Mouse (Mus musculus): ENCODE measurements around the gene Cd37. TPM values are rescaled to one million over a fixed set of nuclear protein-coding genes. Genes with fewer than 3 reads are reported as not detected.

Gene Cd37
- 2.6 and 3.0 TPM in 2 replicates for polyA plus RNA-seq (2014; fragmentation: Nextera tagmentation; extraction: Ambion mirVana)

GRCm38 (mm10) chr7:45238723-45239496 lies at the start of gene Cd37:
Gene Cd37 (minus strand): TSS chr7:45239115.
- no peak for DNase-seq (ENCODE audit: low spot score)
- no peak within 1 kb of the TSS for H3K4me3 ChIP-seq (ENCODE audit: low read depth, low read length)
- no peaks in the 10 kb centered on the region for H3K27me3 ChIP-seq (replicated peaks; ENCODE audit: control insufficient read depth, insufficient read depth, low read length)
- peak within 1 kb of the TSS; percentile 22; the same call in 1 of the 2 replicates for H3K4me2 ChIP-seq (ENCODE audit: low read length)
- H3K27ac ChIP-seq (ENCODE audit: low read depth): no peak within 1 kb of the TSS
- peaks cover under 1% of the 10 kb centered on the region for H3K36me3 ChIP-seq (ENCODE audit: control insufficient read depth, insufficient read depth, low read length)
- 38% methylated on average over 20 of the region's 20 CpGs for WGBS
- H3K4me1 ChIP-seq (replicated peaks; ENCODE audit: control insufficient read depth, insufficient read depth, low read length): peaks cover 15% of the 10 kb centered on the region
- H3K9me3 ChIP-seq (ENCODE audit: control insufficient read depth, low read length): no peaks in the 10 kb centered on the region
- H3K9ac ChIP-seq (ENCODE audit: low read length): no peak within 1 kb of the TSS
- ATAC-seq (replicated peaks; ENCODE audit: low FRiP score, low TSS enrichment, low read depth): no peak

- H3K27ac ChIP-seq (ENCODE audit: low read depth): no peak overlapping the region
- H3K36me3 ChIP-seq (ENCODE audit: control insufficient read depth, insufficient read depth, low read length): no peaks in the 10 kb centered on the region
- 85% methylated on average over 13 of the region's 13 CpGs for whole genome bisulfite sequencing
- DNase-seq (ENCODE audit: low spot score) (no peak), ATAC-seq (replicated peaks; ENCODE audit: low FRiP score, low TSS enrichment, low read depth) (no peak)
- H3K4me1 ChIP-seq (replicated peaks; ENCODE audit: control insufficient read depth, insufficient read depth, low read length): no peaks in the 10 kb centered on the region
- H3K4me2 ChIP-seq (ENCODE audit: low read length): no peak overlapping the region
- no peak overlapping the region for H3K9ac ChIP-seq (ENCODE audit: low read length)
- H3K27me3 ChIP-seq (replicated peaks; ENCODE audit: control insufficient read depth, insufficient read depth, low read length): no peaks in the 10 kb centered on the region
- no peaks in the 10 kb centered on the region for H3K9me3 ChIP-seq (ENCODE audit: control insufficient read depth, low read length)
- no peak overlapping the region for H3K4me3 ChIP-seq (ENCODE audit: low read depth, low read length)
These were observed 47.6 kb upstream of the Cd37 start for GRCm38 (mm10) chr7:45286486-45286885.

- Histone ChIP-seq H3K36me3 (ENCODE audit: control insufficient read depth, insufficient read depth, low read length) (no peaks in the 10 kb centered on the region), H3K27me3 (replicated peaks; ENCODE audit: control insufficient read depth, insufficient read depth, low read length) (no peaks in the 10 kb centered on the region; the same call in 1 of the 2 replicates), H3K27ac (ENCODE audit: low read depth) (no peak within 1 kb of the TSS), H3K9ac (ENCODE audit: low read length) (peak within 1 kb of the TSS; percentile 39), H3K4me3 (ENCODE audit: low read depth, low read length) (peak within 1 kb of the TSS; percentile 35), H3K4me1 (replicated peaks; ENCODE audit: control insufficient read depth, insufficient read depth, low read length) (no peaks in the 10 kb centered on the region), H3K9me3 (ENCODE audit: control insufficient read depth, low read length) (no peaks in the 10 kb centered on the region), H3K4me2 (ENCODE audit: low read length) (peak within 1 kb of the TSS; percentile 66)
- WGBS: 7% methylated on average over 44 of the region's 44 CpGs
- ATAC-seq (replicated peaks; ENCODE audit: low FRiP score, low TSS enrichment, low read depth): no peak
- DNase-seq (ENCODE audit: low spot score): peak; percentile 88
These were observed 38.3 kb upstream of the Cd37 start, which contains the start of gene Slc6a21 for GRCm38 (mm10) chr7:45277136-45277760. Gene Slc6a21 (plus strand): TSS chr7:45277513.

DNA sequence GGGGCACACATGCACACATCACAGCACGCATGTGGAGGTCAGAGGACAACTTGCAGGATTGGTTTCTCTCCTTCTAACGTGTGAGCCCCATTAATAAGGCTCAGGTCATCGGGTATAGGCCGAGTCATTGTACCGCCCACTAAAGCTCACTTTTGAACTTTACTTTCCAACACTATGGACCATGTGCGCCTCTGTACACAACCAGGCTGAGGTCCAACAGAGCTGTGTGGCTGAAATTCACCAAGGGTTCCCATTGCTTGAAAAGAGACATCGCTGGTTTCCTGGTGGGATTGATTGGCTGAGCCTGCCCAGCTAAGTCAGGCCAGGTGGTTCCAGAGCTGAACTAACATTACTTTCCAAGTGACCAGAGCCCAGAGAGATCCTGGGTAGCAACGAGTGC lies 34.8 kb upstream of the Cd37 start:
- Histone ChIP-seq H3K4me2 (ENCODE audit: low read length) (no peak overlapping the region), H3K27me3 (replicated peaks; ENCODE audit: control insufficient read depth, insufficient read depth, low read length) (no peaks in the 10 kb centered on the region; the same call in 1 of the 2 replicates), H3K9ac (ENCODE audit: low read length) (no peak overlapping the region), H3K27ac (ENCODE audit: low read depth) (no peak overlapping the region), H3K36me3 (ENCODE audit: control insufficient read depth, insufficient read depth, low read length) (no peaks in the 10 kb centered on the region), H3K4me1 (replicated peaks; ENCODE audit: control insufficient read depth, insufficient read depth, low read length) (no peaks in the 10 kb centered on the region), H3K4me3 (ENCODE audit: low read depth, low read length) (no peak overlapping the region), H3K9me3 (ENCODE audit: control insufficient read depth, low read length) (0 out of 2 replicates have a peak, but pooled peaks cover 3% of the 10 kb centered on the region)
- ATAC-seq (replicated peaks; ENCODE audit: low FRiP score, low TSS enrichment, low read depth) (no peak), DNase-seq (ENCODE audit: low spot score) (no peak)
- WGBS: 90% methylated on average over 8 of the region's 8 CpGs

GRCm38 (mm10) chr7:45272786-45273412 lies 34.0 kb upstream of the Cd37 start:
- no peak overlapping the region for H3K27ac ChIP-seq (ENCODE audit: low read depth)
- H3K36me3 ChIP-seq (ENCODE audit: control insufficient read depth, insufficient read depth, low read length): no peaks in the 10 kb centered on the region
- H3K27me3 ChIP-seq (replicated peaks; ENCODE audit: control insufficient read depth, insufficient read depth, low read length): no peaks in the 10 kb centered on the region; the same call in 1 of the 2 replicates
- H3K9ac ChIP-seq (ENCODE audit: low read length): no peak overlapping the region
- H3K4me3 ChIP-seq (ENCODE audit: low read depth, low read length): no peak overlapping the region
- no peak overlapping the region for H3K4me2 ChIP-seq (ENCODE audit: low read length)
- DNase-seq (ENCODE audit: low spot score) (peak; percentile 62), ATAC-seq (replicated peaks; ENCODE audit: low FRiP score, low TSS enrichment, low read depth) (peak; percentile 46)
- 43% methylated on average over 10 of the region's 10 CpGs for WGBS
- 0 out of 2 replicates have a peak, but pooled peaks cover 3% of the 10 kb centered on the region for H3K9me3 ChIP-seq (ENCODE audit: control insufficient read depth, low read length)
- H3K4me1 ChIP-seq (replicated peaks; ENCODE audit: control insufficient read depth, insufficient read depth, low read length): no peaks in the 10 kb centered on the region

GRCm38 (mm10) chr7:45265518-45265917 lies 26.6 kb upstream of the Cd37 start:
- no peaks in the 10 kb centered on the region for H3K36me3 ChIP-seq (ENCODE audit: control insufficient read depth, insufficient read depth, low read length)
- ATAC-seq (replicated peaks; ENCODE audit: low FRiP score, low TSS enrichment, low read depth) (no peak), DNase-seq (ENCODE audit: low spot score) (no peak)
- no peak overlapping the region for H3K9ac ChIP-seq (ENCODE audit: low read length)
- H3K4me2 ChIP-seq (ENCODE audit: low read length): no peak overlapping the region
- no peak overlapping the region for H3K27ac ChIP-seq (ENCODE audit: low read depth)
- H3K4me1 ChIP-seq (replicated peaks; ENCODE audit: control insufficient read depth, insufficient read depth, low read length): peaks cover 9% of the 10 kb centered on the region
- no peaks in the 10 kb centered on the region for H3K9me3 ChIP-seq (ENCODE audit: control insufficient read depth, low read length)
- H3K4me3 ChIP-seq (ENCODE audit: low read depth, low read length): no peak overlapping the region
- H3K27me3 ChIP-seq (replicated peaks; ENCODE audit: control insufficient read depth, insufficient read depth, low read length): no peaks in the 10 kb centered on the region
- 66% methylated on average over 1 of the region's 1 CpGs for WGBS

- DNase-seq (ENCODE audit: low spot score) (no peak), ATAC-seq (replicated peaks; ENCODE audit: low FRiP score, low TSS enrichment, low read depth) (no peak)
- WGBS: 70% methylated on average over 3 of the region's 3 CpGs
These were observed 25.4 kb upstream of the Cd37 start for GRCm38 (mm10) chr7:45264348-45264747.

DNA sequence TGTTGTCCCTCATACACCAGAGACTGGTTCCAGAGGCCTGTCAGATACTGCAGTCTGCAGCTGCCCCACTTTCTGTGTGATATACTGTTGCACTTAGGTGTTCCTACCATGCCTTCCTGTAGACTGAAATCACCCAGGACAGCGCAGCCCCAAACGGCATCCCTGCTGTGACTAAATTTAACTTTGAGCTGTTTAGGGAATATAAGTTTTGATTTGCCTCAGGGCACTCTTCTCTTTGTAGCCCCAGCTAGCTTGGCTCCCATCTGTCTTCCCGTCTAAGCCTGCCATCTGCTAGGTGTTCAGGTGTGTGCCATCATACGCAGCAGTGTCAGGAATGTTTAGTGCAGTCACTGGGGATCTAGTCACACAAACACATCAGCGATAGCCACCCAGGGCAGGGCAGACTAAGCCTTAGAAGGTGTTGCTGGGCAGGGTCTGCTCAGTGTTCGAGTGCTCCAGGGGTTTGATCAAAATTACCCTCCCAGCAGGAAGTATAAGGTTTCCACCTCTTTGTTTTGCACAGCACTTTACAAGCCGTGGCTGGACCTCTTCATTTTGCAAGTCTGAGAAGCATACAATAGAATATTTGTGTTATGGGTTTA lies 24.2 kb upstream of the Cd37 start:
- Histone ChIP-seq H3K9me3 (ENCODE audit: control insufficient read depth, low read length) (no peaks in the 10 kb centered on the region), H3K4me2 (ENCODE audit: low read length) (no peak overlapping the region), H3K27ac (ENCODE audit: low read depth) (no peak overlapping the region), H3K9ac (ENCODE audit: low read length) (no peak overlapping the region), H3K4me3 (ENCODE audit: low read depth, low read length) (no peak overlapping the region), H3K27me3 (replicated peaks; ENCODE audit: control insufficient read depth, insufficient read depth, low read length) (no peaks in the 10 kb centered on the region), H3K36me3 (ENCODE audit: control insufficient read depth, insufficient read depth, low read length) (no peaks in the 10 kb centered on the region), H3K4me1 (replicated peaks; ENCODE audit: control insufficient read depth, insufficient read depth, low read length) (peaks cover 9% of the 10 kb centered on the region)
- 65% methylated on average over 7 of the region's 7 CpGs for WGBS
- ATAC-seq (replicated peaks; ENCODE audit: low FRiP score, low TSS enrichment, low read depth): no peak
- no peak for DNase-seq (ENCODE audit: low spot score)

More at GRCm38 (mm10) chr7:45264348-45264747, 25.4 kb upstream of the Cd37 start:
- no peak overlapping the region for H3K4me2 ChIP-seq (ENCODE audit: low read length)
- no peak overlapping the region for H3K27ac ChIP-seq (ENCODE audit: low read depth)
- H3K9ac ChIP-seq (ENCODE audit: low read length): no peak overlapping the region
- no peaks in the 10 kb centered on the region for H3K36me3 ChIP-seq (ENCODE audit: control insufficient read depth, insufficient read depth, low read length)
- H3K9me3 ChIP-seq (ENCODE audit: control insufficient read depth, low read length): no peaks in the 10 kb centered on the region
- no peak overlapping the region for H3K4me3 ChIP-seq (ENCODE audit: low read depth, low read length)
- no peaks in the 10 kb centered on the region for H3K27me3 ChIP-seq (replicated peaks; ENCODE audit: control insufficient read depth, insufficient read depth, low read length)
- H3K4me1 ChIP-seq (replicated peaks; ENCODE audit: control insufficient read depth, insufficient read depth, low read length): peaks cover 9% of the 10 kb centered on the region

Measured in intestine, embryonic 14.5 days (tissue).